Mouse (Mus musculus) megakaryocyte-erythroid progenitor cell, adult 5-6 weeks (primary cell): Measurements from ENCODE around the gene Sbno2. TPM values are rescaled to one million over a fixed set of nuclear protein-coding genes. Genes with fewer than 3 reads are reported as not detected.

ENCODE experiments used
- ATAC-seq: replicated peaks from 2 replicates; pipeline ENCODE4 v1.8.0; 2016; ENCODE audit warnings: mild to moderate bottlenecking, inconsistent platforms; ENCODE audit not compliant: severe bottlenecking, poor library complexity, low FRiP score, low TSS enrichment
- total RNA-seq, 2 experiments: library from RNA; stranded (forward) in 1 of 2; stranded (reverse) in 1 of 2; fragments of 200-1000, 215-1000 nt in 1 of 2; fragments of >200 nt in 1 of 2; fragmentation: Nextera tagmentation in 1 of 2; gene quantifications; 2 replicates each; pipeline ENCODE4 v1.2.3; 2014 to 2017

Gene Sbno2
- total RNA-seq, 2 experiments from 2014 or later = 12.1 to 34.4 TPM

GRCm38 (mm10) chr10:80143664-80144063 lies 38.3 kb upstream of the Sbno2 start:
- no peak for ATAC-seq

DNA sequence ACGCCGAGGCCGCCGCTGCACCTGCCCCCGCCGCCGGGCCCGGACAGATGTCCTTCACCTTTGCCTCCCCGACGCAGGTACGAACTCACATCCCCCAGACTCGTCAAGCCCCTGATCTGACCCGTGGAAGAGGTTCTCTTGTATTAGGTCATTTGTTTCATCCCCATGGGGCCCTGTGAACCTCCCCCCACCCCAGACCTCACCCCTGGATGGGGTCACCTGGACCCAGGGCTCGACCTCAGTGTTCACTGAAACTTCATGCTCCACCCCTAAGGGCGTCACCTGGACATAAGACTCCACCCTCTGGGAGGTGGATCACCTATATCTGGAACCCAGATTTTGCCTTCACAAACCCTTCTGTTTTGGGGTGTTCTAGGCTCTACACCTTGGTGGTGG lies 37.2 kb upstream of the Sbno2 start:
- ATAC-seq = no peak

DNA sequence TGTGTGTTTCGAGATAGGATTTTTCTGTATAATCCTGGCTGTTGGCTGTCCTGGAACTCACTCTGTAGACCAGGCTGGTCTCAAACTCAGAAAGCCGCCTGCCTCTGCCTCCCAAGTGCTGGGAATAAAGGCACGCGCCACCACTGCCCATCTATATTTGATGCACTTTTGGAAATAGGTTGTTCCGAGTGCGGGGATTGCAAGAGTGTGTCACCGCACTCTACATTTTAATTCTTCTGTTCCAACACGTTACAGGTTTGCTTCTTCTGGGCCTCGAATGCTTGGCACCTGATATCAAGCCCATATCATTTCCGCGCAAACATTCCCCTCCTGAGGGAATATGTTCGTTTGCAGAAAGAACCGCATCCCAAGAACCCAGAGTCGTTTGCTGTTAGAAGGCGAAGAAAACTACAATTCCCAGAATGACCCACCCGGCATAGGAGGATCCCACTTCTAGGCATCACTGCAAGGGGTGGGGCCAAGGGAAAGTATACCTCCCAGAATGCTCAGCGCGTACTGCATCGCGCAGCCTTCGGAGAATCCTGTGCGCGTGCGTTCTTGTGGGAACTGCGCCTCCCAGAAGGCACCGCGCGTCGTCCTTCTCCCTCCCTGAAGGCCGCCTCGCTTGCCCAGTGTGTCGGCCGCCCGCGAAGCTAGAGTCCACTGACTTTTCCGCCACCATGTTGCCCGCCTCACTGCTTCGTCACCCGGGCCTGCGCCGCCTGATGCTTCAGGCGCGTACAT lies 36.6 kb upstream of the Sbno2 start:
- ATAC-seq = peak; percentile 69

GRCm38 (mm10) chr10:80141243-80141642 lies 35.9 kb upstream of the Sbno2 start:
- ATAC-seq = peak; percentile 70

DNA sequence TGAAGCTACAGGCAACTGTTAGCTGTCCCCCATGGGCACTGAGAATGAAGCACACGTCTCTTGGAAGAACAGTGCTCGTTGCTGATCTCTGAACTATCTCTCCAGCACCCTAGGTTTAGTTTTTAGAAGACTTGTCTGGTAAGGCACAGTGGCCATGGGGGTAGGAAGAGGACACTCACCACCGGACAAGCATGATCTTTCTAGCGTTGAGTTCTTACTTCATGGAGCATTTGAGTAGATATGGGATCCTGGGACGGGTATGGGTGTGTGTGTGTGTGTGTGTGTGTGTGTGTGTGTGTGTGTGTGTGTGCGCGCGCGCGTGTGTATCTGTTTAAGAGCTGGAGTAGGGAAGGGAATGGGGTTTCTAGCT lies 35.3 kb upstream of the Sbno2 start, which contains the start of gene Cbarp:
Cbarp (minus strand) TSS at position 170 of the 370 bp plus-strand sequence.
- no peak for ATAC-seq

GRCm38 (mm10) chr10:80139975-80140665 lies 34.7 kb upstream of the Sbno2 start:
- no peak for ATAC-seq

DNA sequence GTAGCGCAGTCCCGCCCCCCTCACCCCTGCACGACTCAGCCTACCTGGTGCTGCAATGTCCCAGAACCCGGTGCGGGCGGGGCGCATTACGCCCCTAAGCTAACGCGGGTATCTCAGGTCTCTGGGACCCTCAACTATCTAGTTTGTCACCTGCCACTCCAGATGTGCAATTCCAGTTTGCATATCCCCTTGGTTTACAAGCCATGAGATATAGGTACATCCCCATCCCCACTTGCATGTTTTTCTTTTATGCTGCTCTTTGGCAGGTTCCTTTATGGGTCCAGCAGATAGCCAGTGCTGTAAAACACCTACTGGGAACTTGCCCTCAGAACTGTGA lies 34.0 kb upstream of the Sbno2 start:
- no peak for ATAC-seq

DNA sequence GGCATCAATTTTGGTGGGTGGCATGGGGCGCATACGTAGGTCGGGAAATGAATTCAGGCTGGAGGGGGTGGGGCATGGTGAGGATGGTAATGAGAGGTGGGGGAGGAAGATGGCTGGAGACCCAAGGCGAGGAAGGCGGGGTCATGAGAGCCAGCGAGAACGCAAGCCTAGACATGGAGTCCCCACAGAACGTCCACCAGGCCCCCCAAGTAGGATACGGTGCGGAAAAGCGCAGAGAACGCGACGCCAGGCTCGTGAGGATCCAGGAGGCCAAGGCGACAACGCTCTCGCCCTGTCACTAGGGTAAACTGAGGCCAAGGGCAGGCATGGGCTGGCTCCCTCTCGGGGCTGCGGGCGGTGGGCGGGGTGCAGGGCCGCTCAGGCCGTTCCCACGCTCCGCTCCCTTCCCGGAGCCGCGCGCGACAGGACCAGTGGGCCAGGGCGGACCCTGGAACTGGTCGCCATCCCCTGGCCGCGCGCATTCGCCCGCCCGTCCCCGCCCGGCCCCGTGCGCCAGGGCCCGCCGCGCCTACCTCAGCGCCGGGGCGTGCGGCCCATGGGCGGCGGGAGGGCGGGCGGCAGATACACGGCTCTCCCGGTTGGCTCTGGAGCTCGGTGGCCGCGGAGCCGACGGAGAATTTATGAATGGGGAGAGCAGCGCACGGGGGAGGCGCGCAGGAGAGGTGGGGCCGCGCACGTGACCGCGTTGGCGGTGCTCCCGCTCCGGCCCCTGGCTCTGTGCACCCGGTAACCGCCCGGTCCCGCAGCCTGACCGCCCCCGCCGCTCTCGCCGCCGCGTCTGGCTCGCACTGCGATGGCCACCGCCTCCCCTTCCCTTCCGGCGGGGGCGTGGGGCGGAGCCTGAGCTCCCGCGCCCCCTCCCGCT lies 33.4 kb upstream of the Sbno2 start, which contains the start of gene Atp5d:
Atp5d (plus strand) TSS at position 80 of the 886 bp plus-strand sequence.
- no peak for ATAC-seq

DNA sequence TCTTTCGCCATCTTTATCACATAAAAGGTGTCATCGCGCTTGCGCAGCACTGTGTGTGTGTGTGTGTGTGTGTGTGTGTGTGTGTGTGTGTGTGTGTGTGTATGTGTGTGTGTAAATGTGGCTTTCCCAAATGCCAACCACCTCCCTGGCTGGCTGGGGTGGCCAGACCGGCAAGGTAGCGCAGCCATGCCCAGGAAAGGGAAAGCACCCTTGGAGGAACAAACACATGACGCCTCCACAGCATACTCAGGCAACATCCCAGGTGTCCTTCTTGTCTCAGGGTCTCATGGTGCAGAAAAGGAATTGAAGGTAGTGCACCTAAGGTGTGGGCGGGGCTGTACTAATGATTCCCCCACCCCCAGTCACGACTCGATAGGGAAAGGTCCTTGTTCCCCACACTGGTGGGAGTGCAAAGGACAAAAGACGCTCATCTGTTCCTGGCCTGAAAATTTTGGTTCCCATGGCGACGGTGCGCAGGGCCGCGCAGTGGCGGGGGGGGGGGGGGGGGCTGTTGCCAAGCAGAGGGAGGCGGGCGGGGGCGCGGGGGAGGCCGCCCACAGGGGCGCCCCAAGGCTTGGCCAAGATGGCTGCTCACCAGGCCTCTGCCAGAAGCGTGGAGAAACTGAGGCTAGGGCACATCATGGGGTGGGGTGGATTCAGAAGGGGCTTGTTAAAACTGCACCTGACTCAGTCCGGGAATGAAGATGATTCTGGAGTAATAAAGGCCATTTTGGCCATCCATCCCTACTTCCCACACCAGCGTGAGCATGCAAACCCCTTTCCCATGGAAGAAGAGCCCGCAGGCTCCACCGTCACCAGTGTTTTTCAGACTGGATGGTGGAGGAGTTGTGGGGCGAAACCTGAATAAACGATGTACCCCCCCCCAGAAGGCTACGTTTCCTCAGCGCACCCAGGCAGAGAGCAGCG lies 32.5 kb upstream of the Sbno2 start:
- ATAC-seq = no peak

DNA sequence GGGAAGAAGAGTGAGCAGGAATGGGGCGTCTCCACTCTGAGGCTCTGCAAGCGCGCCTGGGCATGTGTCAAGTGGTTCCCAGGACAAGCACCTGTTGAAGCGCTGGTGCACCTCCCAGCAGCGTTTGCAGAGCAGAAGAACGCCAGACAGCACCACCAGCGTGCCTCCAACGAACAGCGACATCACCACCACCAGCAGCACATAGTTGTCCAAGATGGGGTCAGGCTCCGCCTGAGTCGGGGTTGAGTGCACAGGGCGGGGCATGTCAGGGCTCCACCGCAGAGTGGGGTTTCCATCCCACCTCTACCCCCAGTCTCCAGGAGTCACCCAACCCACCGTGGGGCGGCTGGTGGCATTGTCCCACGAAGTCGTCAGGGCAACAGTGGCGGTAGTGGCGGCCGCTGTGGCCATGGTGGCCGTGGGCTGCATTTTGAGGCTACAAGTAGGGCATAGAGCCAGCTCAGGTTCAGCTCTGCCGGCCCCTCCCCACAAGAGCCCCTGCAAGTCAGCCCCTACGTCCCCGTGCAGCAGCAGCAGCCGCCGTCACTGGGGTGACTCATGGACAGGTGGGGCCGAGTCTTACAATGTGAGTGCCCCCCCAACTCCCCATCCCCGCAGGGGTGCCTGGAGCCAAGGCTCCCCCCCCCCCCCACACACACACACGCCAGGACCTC lies 31.7 kb upstream of the Sbno2 start:
- ATAC-seq = no peak

GRCm38 (mm10) chr10:80136179-80136951 lies 31.0 kb upstream of the Sbno2 start:
- ATAC-seq = no peak

DNA sequence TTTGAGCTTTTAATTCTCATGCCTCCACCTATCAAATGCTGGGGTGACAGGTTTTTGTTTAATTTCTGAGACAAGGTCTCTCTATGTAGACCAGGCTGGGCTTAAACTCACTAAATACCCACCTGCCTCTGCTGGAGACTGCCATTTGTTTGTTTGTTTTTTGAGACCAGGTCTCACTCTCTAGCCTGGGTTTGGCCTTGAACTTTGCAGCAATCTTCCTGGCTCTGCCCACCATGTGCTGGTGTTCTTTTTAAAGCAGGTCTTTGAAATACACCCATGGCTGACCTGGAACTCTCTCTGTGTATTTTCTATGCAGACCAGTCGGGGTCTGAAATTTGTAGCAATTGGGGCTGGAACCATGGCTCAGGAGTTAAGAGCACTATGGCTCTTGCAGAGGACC lies 30.3 kb upstream of the Sbno2 start:
- ATAC-seq = no peak

GRCm38 (mm10) chr10:80135161-80135560 lies 29.8 kb upstream of the Sbno2 start:
- no peak for ATAC-seq

GRCm38 (mm10) chr10:80134421-80134820 lies 29.1 kb upstream of the Sbno2 start:
- ATAC-seq = no peak

DNA sequence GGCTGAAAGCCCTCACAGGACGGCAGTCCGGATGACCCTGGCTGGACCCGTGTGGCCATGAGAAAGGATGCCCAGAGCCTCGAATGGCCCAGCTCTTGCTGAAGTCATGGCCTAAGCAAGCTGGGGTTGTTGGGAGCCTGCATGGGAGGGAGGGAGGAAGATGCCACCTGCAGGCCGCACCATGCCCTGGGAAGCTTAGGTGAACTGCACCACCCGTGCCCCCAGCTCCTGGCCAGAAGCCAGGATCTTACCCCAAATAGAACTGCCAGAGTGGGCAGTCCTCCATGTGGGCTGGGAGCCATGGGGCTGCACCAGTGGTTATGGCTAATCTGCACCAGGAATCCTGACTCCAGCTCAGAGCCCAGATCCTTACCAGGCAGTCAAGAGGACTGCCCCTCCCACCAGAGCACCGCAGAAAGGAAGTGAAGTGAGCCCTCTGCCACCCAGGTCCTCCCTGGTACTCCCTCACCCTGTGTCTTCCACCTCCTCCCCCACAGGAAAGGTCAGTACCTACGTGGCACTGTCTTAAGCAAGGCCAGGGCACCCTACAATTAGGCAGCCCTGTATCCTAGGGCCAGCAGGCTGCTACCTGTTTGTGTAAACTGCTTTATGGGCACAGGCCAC lies 28.0 kb upstream of the Sbno2 start:
- peak; percentile 29 for ATAC-seq

- ATAC-seq = no peak
Measured at GRCm38 (mm10) chr10:80131952-80132350, 26.6 kb upstream of the Sbno2 start.

GRCm38 (mm10) chr10:80131316-80131951 lies 26.1 kb upstream of the Sbno2 start:
- ATAC-seq = no peak
